Mouse (Mus musculus) testis, adult 2 months (tissue): ENCODE measurements around the gene Zbtb48. TPM values are rescaled to one million over a fixed set of nuclear protein-coding genes. Genes with fewer than 3 reads are reported as not detected.

ENCODE experiments used
- H3K27ac ChIP-seq: fragments of 200-500 bp; 2 replicates; pipeline ENCODE4 v1.5.1; 2012; ENCODE audit warnings: low read depth, low read length; ENCODE audit not compliant: control insufficient read depth, insufficient read depth
- H3K27me3 ChIP-seq: fragments of 200-500 bp; 2 replicates; pipeline ENCODE4 v1.6.1; 2012; ENCODE audit warnings: mild to moderate bottlenecking, low read length, moderate library complexity; ENCODE audit not compliant: control insufficient read depth, insufficient read depth
- H3K36me3 ChIP-seq: fragments of 200-500 bp; 2 replicates; pipeline ENCODE4 v1.6.1; 2012; ENCODE audit warnings: mild to moderate bottlenecking, low read length; ENCODE audit not compliant: control insufficient read depth, insufficient read depth
- H3K4me1 ChIP-seq: fragments of 200-500 bp; 2 replicates; pipeline ENCODE4 v1.6.1; 2012; ENCODE audit warnings: low read length; ENCODE audit not compliant: control insufficient read depth, insufficient read depth
- H3K4me3 ChIP-seq: fragments of 200-500 bp; 2 replicates; pipeline ENCODE4 v1.5.1; 2012; ENCODE audit warnings: low read depth, mild to moderate bottlenecking, low read length, moderate library complexity, mixed read lengths; ENCODE audit not compliant: control insufficient read depth
- CTCF ChIP-seq: fragments of 200-500 bp; IDR thresholded peaks from 2 replicates; pipeline ENCODE4 v1.5.1; 2012; ENCODE audit warnings: low read depth, mild to moderate bottlenecking, inconsistent platforms, low read length, moderate library complexity; ENCODE audit not compliant: control insufficient read depth, insufficient read depth, insufficient replicate concordance
- POLR2A ChIP-seq: fragments of 200-500 bp; IDR thresholded peaks from 2 replicates; pipeline ENCODE4 v1.6.1; 2012; ENCODE audit warnings: low read depth, mild to moderate bottlenecking, inconsistent platforms, low read length, moderate library complexity; ENCODE audit not compliant: control insufficient read depth
- polyA plus RNA-seq: library from polyadenylated mRNA; depleted of rRNA; stranded (reverse); fragments of >200 nt; gene quantifications from 2 replicates; pipeline ENCODE4 v1.2.3, GENCODE M21; 2012

Gene Zbtb48
- polyA plus RNA-seq, 1 experiment = 18.2 TPM

GRCm38 (mm10) chr4:152013036-152013813, 14.2 kb downstream of the Zbtb48 start:
- no peak for TF ChIP-seq CTCF
- TF ChIP-seq POLR2A = no peak
- Histone ChIP-seq H3K4me1 (peaks cover 12% of the 10 kb centered on the region), H3K36me3 (no peaks in the 10 kb centered on the region; the same call in 1 of the 2 replicates), H3K27me3 (no peaks in the 10 kb centered on the region), H3K4me3 (no peak overlapping the region), H3K27ac (no peak overlapping the region)

- H3K27ac ChIP-seq = no peak overlapping the region
- no peak for TF ChIP-seq POLR2A
- no peak for TF ChIP-seq CTCF
- peaks cover 21% of the 10 kb centered on the region for H3K4me1 ChIP-seq
These were observed 15.4 kb downstream of the Zbtb48 start for GRCm38 (mm10) chr4:152012109-152012508.

GRCm38 (mm10) chr4:152011171-152011760, 16.2 kb downstream of the Zbtb48 start:
- H3K4me1 ChIP-seq = peaks cover 21% of the 10 kb centered on the region
- H3K27me3 ChIP-seq = no peaks in the 10 kb centered on the region
- H3K36me3 ChIP-seq = no peaks in the 10 kb centered on the region; the same call in 1 of the 2 replicates
- TF ChIP-seq CTCF = no peak
- TF ChIP-seq POLR2A = no peak
- H3K4me3 ChIP-seq = peak overlapping the region; percentile 84; the same call in 1 of the 2 replicates
- H3K27ac ChIP-seq = no peak overlapping the region

More at GRCm38 (mm10) chr4:152012109-152012508, 15.4 kb downstream of the Zbtb48 start:
- no peak overlapping the region for H3K4me3 ChIP-seq
- no peaks in the 10 kb centered on the region for H3K27me3 ChIP-seq
- no peaks in the 10 kb centered on the region; the same call in 1 of the 2 replicates for H3K36me3 ChIP-seq

GRCm38 (mm10) chr4:152010707-152011134, 16.8 kb downstream of the Zbtb48 start:
- H3K27me3 ChIP-seq = no peaks in the 10 kb centered on the region
- H3K4me3 ChIP-seq = peak overlapping the region; percentile 84
- TF ChIP-seq CTCF = no peak
- TF ChIP-seq POLR2A = no peak
- no peaks in the 10 kb centered on the region for H3K36me3 ChIP-seq
- H3K27ac ChIP-seq = no peak overlapping the region; the same call in 1 of the 2 replicates
- H3K4me1 ChIP-seq = peaks cover 21% of the 10 kb centered on the region

GRCm38 (mm10) chr4:152010091-152010706, 17.3 kb downstream of the Zbtb48 start:
- TF ChIP-seq CTCF (no peak), POLR2A (no peak)
- Histone ChIP-seq H3K4me1 (peaks cover 21% of the 10 kb centered on the region), H3K4me3 (peak overlapping the region; percentile 84), H3K36me3 (no peaks in the 10 kb centered on the region), H3K27me3 (no peaks in the 10 kb centered on the region), H3K27ac (no peak overlapping the region; the same call in 1 of the 2 replicates)

GRCm38 (mm10) chr4:152009076-152010051, 18.1 kb downstream of the Zbtb48 start:
- Histone ChIP-seq H3K27me3 (no peaks in the 10 kb centered on the region), H3K4me1 (peaks cover 21% of the 10 kb centered on the region), H3K36me3 (no peaks in the 10 kb centered on the region), H3K27ac (peak overlapping the region; percentile 30), H3K4me3 (peak overlapping the region; percentile 84)
- TF ChIP-seq CTCF (no peak), POLR2A (no peak)
